Mouse (Mus musculus): ENCODE data around the gene Zbtb45. TPM values are rescaled to one million over a fixed set of nuclear protein-coding genes. Genes with fewer than 3 reads are reported as not detected.

Gene Zbtb45
- total RNA-seq, 1 experiment from 2014 or later, result 3.8 TPM

DNA sequence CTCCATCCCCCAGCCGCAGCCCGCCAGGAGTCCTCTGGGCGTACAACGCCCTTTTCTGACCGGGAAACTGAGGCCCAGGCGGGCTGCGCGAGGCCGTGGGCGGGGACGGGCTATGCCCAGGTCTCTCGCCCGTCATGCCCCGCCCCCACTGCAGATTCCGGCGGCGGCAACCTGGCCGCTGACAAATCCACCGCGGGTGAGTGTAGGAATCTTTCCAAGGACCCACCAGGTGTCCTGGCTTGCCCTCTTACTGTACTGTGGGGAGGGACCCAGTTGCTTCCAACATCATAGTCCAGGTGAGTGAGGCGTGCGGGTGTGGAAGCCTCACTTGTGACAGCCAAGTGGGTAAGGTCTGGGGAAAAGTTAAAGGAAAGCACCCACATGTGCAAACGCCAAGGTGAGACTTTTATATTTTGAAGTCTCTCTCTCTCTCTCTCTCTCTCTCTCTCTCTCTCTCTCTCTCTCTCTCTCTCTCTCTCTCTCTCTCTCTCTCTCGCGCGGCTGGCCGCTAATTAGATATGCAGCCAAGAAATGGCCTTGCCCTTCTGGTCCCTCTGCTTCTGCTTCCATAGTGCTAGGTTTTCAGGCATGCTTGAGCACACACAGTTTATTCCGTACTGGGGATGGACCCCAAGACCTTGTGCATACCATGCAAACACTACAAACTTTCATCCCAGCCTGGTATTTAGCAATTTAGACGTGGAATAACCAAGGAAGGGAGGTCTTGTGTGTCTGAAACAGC, 43.6 kb downstream of the Zbtb45 start:
- ATAC-seq (replicated peaks; ENCODE audit: insufficient number of reproducible peaks, low FRiP score, low TSS enrichment, poor library complexity, severe bottlenecking), result no peak

- peak; percentile 90 for ATAC-seq (replicated peaks; ENCODE audit: insufficient number of reproducible peaks, low FRiP score, low TSS enrichment, poor library complexity, severe bottlenecking)
These were observed 44.1 kb downstream of the Zbtb45 start, which contains the start of gene Zfp324 for GRCm38 (mm10) chr7:12965678-12966091. Gene Zfp324 (plus strand): TSS chr7:12965838.

- peak; percentile 64 for ATAC-seq (replicated peaks; ENCODE audit: insufficient number of reproducible peaks, low FRiP score, low TSS enrichment, poor library complexity, severe bottlenecking)
These were observed 48.2 kb downstream of the Zbtb45 start for GRCm38 (mm10) chr7:12961511-12962141.

DNA sequence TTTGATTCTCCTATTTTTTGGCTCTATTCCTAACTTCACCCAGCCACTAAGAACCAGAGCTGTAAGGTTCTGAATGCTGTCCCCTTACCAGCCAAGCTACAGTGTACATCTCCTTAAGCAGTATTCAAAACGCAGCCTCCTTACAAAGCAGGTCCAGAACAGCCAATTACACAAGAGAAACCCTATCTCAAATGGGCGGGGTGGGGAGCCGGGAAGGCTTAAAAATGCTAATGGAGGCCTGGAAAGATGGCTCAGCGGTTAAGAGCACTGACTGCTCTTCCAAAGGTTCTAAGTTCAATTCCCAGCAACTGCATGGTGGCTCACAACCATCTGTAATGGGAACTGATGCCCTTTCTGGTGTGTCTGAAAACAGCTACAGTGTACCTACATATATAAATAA, 50.1 kb downstream of the Zbtb45 start:
- no peak for ATAC-seq (replicated peaks; ENCODE audit: insufficient number of reproducible peaks, low FRiP score, low TSS enrichment, poor library complexity, severe bottlenecking)

- no peak for ATAC-seq (replicated peaks; ENCODE audit: insufficient number of reproducible peaks, low FRiP score, low TSS enrichment, poor library complexity, severe bottlenecking)
These were observed 50.9 kb downstream of the Zbtb45 start for GRCm38 (mm10) chr7:12958948-12959347.

GRCm38 (mm10) chr7:12957511-12957910, 52.3 kb downstream of the Zbtb45 start:
- ATAC-seq (replicated peaks; ENCODE audit: insufficient number of reproducible peaks, low FRiP score, low TSS enrichment, poor library complexity, severe bottlenecking), result no peak

DNA sequence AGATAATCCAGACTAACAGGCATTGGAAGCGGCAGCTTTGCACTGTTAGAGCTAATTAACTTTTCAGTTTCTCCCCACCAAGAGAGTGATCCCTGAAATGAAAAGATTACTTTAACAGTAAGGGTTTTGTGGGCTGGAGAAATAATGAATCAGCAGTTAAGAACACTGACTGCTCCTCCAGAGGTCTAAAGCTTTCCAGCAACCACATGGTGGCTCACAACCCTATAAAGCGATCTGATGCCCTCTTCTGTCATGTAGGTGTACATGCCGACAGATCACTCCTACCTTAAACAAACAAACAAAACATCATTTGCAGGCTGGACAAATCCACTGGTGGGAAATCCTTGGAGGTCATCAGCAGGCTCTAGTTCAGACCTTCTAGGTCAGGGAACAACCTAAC, 54.9 kb downstream of the Zbtb45 start:
- no peak for ATAC-seq (replicated peaks; ENCODE audit: insufficient number of reproducible peaks, low FRiP score, low TSS enrichment, poor library complexity, severe bottlenecking)

Other genes with a start within 250 kb of the Zbtb45 start
- 0.19 to 1.6 TPM (median 0.53 TPM) in 3 replicates for gene Zscan18, start 206.4 kb downstream of the Zbtb45 start, total RNA-seq (2017)
- gene Zfp329, start 191.2 kb downstream of the Zbtb45 start, total RNA-seq (2017), result 10.1 to 23.3 TPM (median 10.4 TPM) in 3 replicates
- 95.8 to 106 TPM (median 102 TPM) in 3 replicates for gene Zfp110, start 175.3 kb downstream of the Zbtb45 start, total RNA-seq (2017)
- 1.6 to 4.2 TPM (median 2.4 TPM) in 3 replicates for gene Zfp128, start 128.9 kb downstream of the Zbtb45 start, total RNA-seq (2017)
- gene Zscan22, start 112.2 kb downstream of the Zbtb45 start, total RNA-seq (2017), result 0.75 to 3.9 TPM in 2 of 3 replicates, not detected in the other
- 534 to 585 TPM (median 572 TPM) in 3 replicates for gene Rps5, start 87.7 kb downstream of the Zbtb45 start, total RNA-seq (2017)
- 0.53 TPM in 1 of 3 replicates, not detected in the others for gene Rnf225, start 82.6 kb downstream of the Zbtb45 start, total RNA-seq (2017)
- 0.96 to 4.5 TPM (median 1.9 TPM) in 3 replicates for gene Zfp324, start 44.2 kb downstream of the Zbtb45 start, total RNA-seq (2017)
- gene Zfp446, start 32.2 kb downstream of the Zbtb45 start, total RNA-seq (2017), result 0.43 to 1.3 TPM (median 1.0 TPM) in 3 replicates
- gene Slc27a5, start 11.8 kb downstream of the Zbtb45 start, total RNA-seq (2017), result 1.6 TPM in 1 of 3 replicates, not detected in the others
- 150 to 169 TPM (median 158 TPM) in 3 replicates for gene Trim28, start 10.9 kb downstream of the Zbtb45 start, total RNA-seq (2017)
- gene Chmp2a, start 24.8 kb upstream of the Zbtb45 start, total RNA-seq (2017), result 277 to 386 TPM (median 313 TPM) in 3 replicates
- 44.8 to 67.8 TPM (median 54.9 TPM) in 3 replicates for gene Ube2m, start 28.2 kb upstream of the Zbtb45 start, total RNA-seq (2017)
- gene Mzf1, start 44.7 kb upstream of the Zbtb45 start, total RNA-seq (2017), result 0.19 to 0.48 TPM in 2 of 3 replicates, not detected in the other
- gene Vmn1r85, start 85.1 kb upstream of the Zbtb45 start, total RNA-seq (2017), result not detected in 3 replicates
- gene Vmn1r86, start 109.9 kb upstream of the Zbtb45 start, total RNA-seq (2017), result not detected in 3 replicates
- not detected in 3 replicates for gene Vmn1r87, start 130.1 kb upstream of the Zbtb45 start, total RNA-seq (2017)
- gene Vmn1r88, start 149.5 kb upstream of the Zbtb45 start, total RNA-seq (2017), result not detected in 3 replicates
- not detected in 3 replicates for gene Vmn1r89, start 203.0 kb upstream of the Zbtb45 start, total RNA-seq (2017)